Mouse (Mus musculus): ENCODE results near the gene Olfr895. TPM values are rescaled to one million over a fixed set of nuclear protein-coding genes. Genes with fewer than 3 reads are reported as not detected.

The Olfr895 gene
- polyA plus RNA-seq (2014; fragmentation: Illumina TruSeq; extraction: RNeasy Lipid Tissue Mini Kit (QIAGEN cat#74804); ENCODE audit: low read depth, low replicate concordance): not detected

DNA sequence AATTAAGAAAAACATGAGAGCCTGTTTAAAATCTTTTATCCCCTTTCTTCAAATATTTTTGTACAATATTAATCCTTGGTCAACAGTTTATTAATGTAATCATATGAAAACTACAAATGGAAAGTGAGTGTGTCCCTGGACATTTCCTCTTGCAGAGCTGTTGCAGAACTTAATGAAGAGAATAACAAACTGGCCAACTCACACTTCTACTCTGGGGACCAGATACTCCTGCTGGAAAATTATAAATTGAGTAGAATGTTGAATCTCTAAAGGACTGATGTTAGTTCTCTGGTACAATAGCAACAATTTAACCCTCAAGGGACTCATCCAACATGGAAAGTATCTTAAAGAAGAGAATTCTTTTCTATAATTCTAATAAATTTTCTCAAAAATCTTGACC lies at the start of gene Olfr895:
Olfr895 (plus strand) TSS at position 301 of the 400 bp plus-strand sequence.

GRCm38 (mm10) chr9:38252474-38252873 lies 15.2 kb upstream of the Olfr895 start, which contains the start of gene Olfr143:
TSS of gene Olfr143 (plus strand) at chr9:38252774.

GRCm38 (mm10) chr9:38290807-38291206 lies 23.2 kb downstream of the Olfr895 start, which contains the start of gene Olfr896-ps1:
TSS of gene Olfr896-ps1 (plus strand) at chr9:38291107.

Other genes with a start within 250 kb of the Olfr895 start
- not detected for gene Olfr883, start 242.0 kb upstream of the Olfr895 start, polyA plus RNA-seq (2014; fragmentation: Illumina TruSeq; extraction: RNeasy Lipid Tissue Mini Kit (QIAGEN cat#74804); ENCODE audit: low read depth, low replicate concordance)
- not detected for gene Olfr884, start 221.3 kb upstream of the Olfr895 start, polyA plus RNA-seq (2014; fragmentation: Illumina TruSeq; extraction: RNeasy Lipid Tissue Mini Kit (QIAGEN cat#74804); ENCODE audit: low read depth, low replicate concordance)
- gene Olfr885, start 206.5 kb upstream of the Olfr895 start, polyA plus RNA-seq (2014; fragmentation: Illumina TruSeq; extraction: RNeasy Lipid Tissue Mini Kit (QIAGEN cat#74804); ENCODE audit: low read depth, low replicate concordance): not detected
- not detected for gene Olfr887, start 183.8 kb upstream of the Olfr895 start, polyA plus RNA-seq (2014; fragmentation: Illumina TruSeq; extraction: RNeasy Lipid Tissue Mini Kit (QIAGEN cat#74804); ENCODE audit: low read depth, low replicate concordance)
- gene Olfr888, start 159.7 kb upstream of the Olfr895 start, polyA plus RNA-seq (2014; fragmentation: Illumina TruSeq; extraction: RNeasy Lipid Tissue Mini Kit (QIAGEN cat#74804); ENCODE audit: low read depth, low replicate concordance): not detected
- not detected for gene Olfr889, start 152.7 kb upstream of the Olfr895 start, polyA plus RNA-seq (2014; fragmentation: Illumina TruSeq; extraction: RNeasy Lipid Tissue Mini Kit (QIAGEN cat#74804); ENCODE audit: low read depth, low replicate concordance)
- not detected for gene Olfr890, start 125.3 kb upstream of the Olfr895 start, polyA plus RNA-seq (2014; fragmentation: Illumina TruSeq; extraction: RNeasy Lipid Tissue Mini Kit (QIAGEN cat#74804); ENCODE audit: low read depth, low replicate concordance)
- gene Olfr891, start 87.0 kb upstream of the Olfr895 start, polyA plus RNA-seq (2014; fragmentation: Illumina TruSeq; extraction: RNeasy Lipid Tissue Mini Kit (QIAGEN cat#74804); ENCODE audit: low read depth, low replicate concordance): not detected
- gene Olfr893, start 59.5 kb upstream of the Olfr895 start, polyA plus RNA-seq (2014; fragmentation: Illumina TruSeq; extraction: RNeasy Lipid Tissue Mini Kit (QIAGEN cat#74804); ENCODE audit: low read depth, low replicate concordance): not detected
- gene Olfr894, start 49.8 kb upstream of the Olfr895 start, polyA plus RNA-seq (2014; fragmentation: Illumina TruSeq; extraction: RNeasy Lipid Tissue Mini Kit (QIAGEN cat#74804); ENCODE audit: low read depth, low replicate concordance): not detected
- gene Olfr143, start 15.1 kb upstream of the Olfr895 start, polyA plus RNA-seq (2014; fragmentation: Illumina TruSeq; extraction: RNeasy Lipid Tissue Mini Kit (QIAGEN cat#74804); ENCODE audit: low read depth, low replicate concordance): not detected
- not detected for gene Olfr896-ps1, start 23.3 kb downstream of the Olfr895 start, polyA plus RNA-seq (2014; fragmentation: Illumina TruSeq; extraction: RNeasy Lipid Tissue Mini Kit (QIAGEN cat#74804); ENCODE audit: low read depth, low replicate concordance)
- gene Olfr25, start 61.2 kb downstream of the Olfr895 start, polyA plus RNA-seq (2014; fragmentation: Illumina TruSeq; extraction: RNeasy Lipid Tissue Mini Kit (QIAGEN cat#74804); ENCODE audit: low read depth, low replicate concordance): not detected
- gene Olfr898, start 80.6 kb downstream of the Olfr895 start, polyA plus RNA-seq (2014; fragmentation: Illumina TruSeq; extraction: RNeasy Lipid Tissue Mini Kit (QIAGEN cat#74804); ENCODE audit: low read depth, low replicate concordance): not detected
- gene Olfr250, start 99.0 kb downstream of the Olfr895 start, polyA plus RNA-seq (2014; fragmentation: Illumina TruSeq; extraction: RNeasy Lipid Tissue Mini Kit (QIAGEN cat#74804); ENCODE audit: low read depth, low replicate concordance): not detected
- not detected for gene Olfr251, start 109.2 kb downstream of the Olfr895 start, polyA plus RNA-seq (2014; fragmentation: Illumina TruSeq; extraction: RNeasy Lipid Tissue Mini Kit (QIAGEN cat#74804); ENCODE audit: low read depth, low replicate concordance)
- not detected for gene Olfr147, start 133.8 kb downstream of the Olfr895 start, polyA plus RNA-seq (2014; fragmentation: Illumina TruSeq; extraction: RNeasy Lipid Tissue Mini Kit (QIAGEN cat#74804); ENCODE audit: low read depth, low replicate concordance)
- not detected for gene Olfr901, start 161.6 kb downstream of the Olfr895 start, polyA plus RNA-seq (2014; fragmentation: Illumina TruSeq; extraction: RNeasy Lipid Tissue Mini Kit (QIAGEN cat#74804); ENCODE audit: low read depth, low replicate concordance)
- gene Olfr902, start 179.8 kb downstream of the Olfr895 start, polyA plus RNA-seq (2014; fragmentation: Illumina TruSeq; extraction: RNeasy Lipid Tissue Mini Kit (QIAGEN cat#74804); ENCODE audit: low read depth, low replicate concordance): not detected
- not detected for gene Olfr904, start 195.3 kb downstream of the Olfr895 start, polyA plus RNA-seq (2014; fragmentation: Illumina TruSeq; extraction: RNeasy Lipid Tissue Mini Kit (QIAGEN cat#74804); ENCODE audit: low read depth, low replicate concordance)
- gene Olfr905, start 203.3 kb downstream of the Olfr895 start, polyA plus RNA-seq (2014; fragmentation: Illumina TruSeq; extraction: RNeasy Lipid Tissue Mini Kit (QIAGEN cat#74804); ENCODE audit: low read depth, low replicate concordance): not detected
- not detected for gene Olfr906, start 219.2 kb downstream of the Olfr895 start, polyA plus RNA-seq (2014; fragmentation: Illumina TruSeq; extraction: RNeasy Lipid Tissue Mini Kit (QIAGEN cat#74804); ENCODE audit: low read depth, low replicate concordance)
- gene Olfr907, start 227.9 kb downstream of the Olfr895 start, polyA plus RNA-seq (2014; fragmentation: Illumina TruSeq; extraction: RNeasy Lipid Tissue Mini Kit (QIAGEN cat#74804); ENCODE audit: low read depth, low replicate concordance): not detected

Measured in kidney, adult 10 weeks (tissue).